Comparison of ENCODE assay signal across 17 mouse cellular contexts in genomic region chr4:65321340-65321739, GRCm38 (mm10).
A peak's percentile ranks its signal among the peaks of the same experiment; 100 is the strongest.
DNase-seq lines count a peak whose midpoint lies in the region.
"Had no signal": no experiment of that assay in that cellular context is flagged by ENCODE, and none has a peak within 500 bp of the region (broad histone marks: within the 10 kb centered on the region; RNA-seq: fewer than 3 reads in every experiment).

No protein-coding gene starts in this region.

- peak; percentile 13 to 41 for DNase-seq in frontal cortex, adult 2 months (ENCODE audit: extremely low spot score in 1 of 2, low spot score in 1 of 2)
- DNase-seq in frontal cortex, postnatal 10 days (ENCODE audit: low spot score in 2 of 2), result no peak
- peak; percentile 11 for DNase-seq in layer of hippocampus, adult 9-11 months
- no peak for DNase-seq in layer of hippocampus, adult 11-12 months (ENCODE audit: low spot score)
- DNase-seq in right cerebral cortex, adult 18-20 months, result peak; percentile 20
- DNase-seq in right cerebral cortex, postnatal 4 days, result no peak
- DNase-seq in lung, postnatal 10 days, result no peak
- DNase-seq: adrenal gland, postnatal 10 days; cerebellum, adult 11 months; cerebellum, adult 9-10 months; cerebellum, postnatal 36 days; liver, embryonic 13.5 days; lung, adult 18-20 months; right cerebral cortex, postnatal 14 days; spleen, adult 18-20 months; thymus, adult 18-20 months; thymus, postnatal 25 days had no signal

Comparison
In these comparisons a context has a peak if more than half of its experiments do, and no peak if none do; other contexts are left out.
1. DNase-seq: peak in frontal cortex, adult 2 months (2 of 2), layer of hippocampus, adult 9-11 months (single experiment) and right cerebral cortex, adult 18-20 months (single experiment); none in frontal cortex, postnatal 10 days (0 of 2), layer of hippocampus, adult 11-12 months (single experiment), right cerebral cortex, postnatal 4 days (single experiment) and lung, postnatal 10 days (single experiment).